Mouse (Mus musculus) neural tube, embryonic 12.5 days (tissue): Measurements from ENCODE around the gene Dnajc1. TPM values are rescaled to one million over a fixed set of nuclear protein-coding genes. Genes with fewer than 3 reads are reported as not detected.

ENCODE experiments used
- ATAC-seq: fragments of 200-750 bp; cut with Nextera tagmentation; 2 replicates; pipeline ENCODE4 v1.8.0; 2017; ENCODE audit warnings: low read depth, mild to moderate bottlenecking, moderate TSS enrichment, moderate library complexity; ENCODE audit not compliant: low FRiP score
- H3K27ac ChIP-seq: fragments of 300-500 bp; sonication (generic); 2 replicates; pipeline ENCODE4 v1.5.1; 2016
- H3K27me3 ChIP-seq: fragments of 300-500 bp; sonication (generic); replicated peaks from 2 replicates; pipeline ENCODE4 v1.6.1; 2016; ENCODE audit warnings: mild to moderate bottlenecking
- H3K36me3 ChIP-seq: fragments of 300-500 bp; sonication (generic); 2 replicates; pipeline ENCODE4 v1.6.1; 2016; ENCODE audit warnings: mild to moderate bottlenecking
- H3K4me1 ChIP-seq: fragments of 300-500 bp; sonication (generic); 2 replicates; pipeline ENCODE4 v1.6.1; 2016
- H3K4me2 ChIP-seq: fragments of 300-500 bp; sonication (generic); replicated peaks from 2 replicates; pipeline ENCODE4 v1.6.1; 2016; ENCODE audit warnings: mild to moderate bottlenecking
- H3K4me3 ChIP-seq: fragments of 300-500 bp; sonication (generic); 2 replicates; pipeline ENCODE4 v1.5.1; 2016
- H3K9ac ChIP-seq: fragments of 300-500 bp; sonication (generic); 2 replicates; pipeline ENCODE4 v1.6.1; 2016; ENCODE audit warnings: mild to moderate bottlenecking
- H3K9me3 ChIP-seq: fragments of 300-500 bp; sonication (generic); 2 replicates; pipeline ENCODE4 v1.6.1; 2016; ENCODE audit warnings: mild to moderate bottlenecking
- WGBS: fragments of 180-500 bp; shearing (Covaris S2); methylation state at CpG from one replicate; pipeline ENCODE4 v1.1.7; 2016; 5-methylcytosine and 5-hydroxymethylcytosine counted together
- polyA plus RNA-seq: library from polyadenylated mRNA; unstranded; fragments of >200 nt; fragmentation: Nextera tagmentation; extraction: Ambion mirVana; gene quantifications from 2 replicates; pipeline ENCODE4 v1.2.1, GENCODE M21; 2016

Gene Dnajc1
- polyA plus RNA-seq, 1 experiment from 2014 or later, result 30.4 TPM

GRCm38 (mm10) chr2:18262298-18262697 is 130.3 kb downstream of the Dnajc1 start:
- Histone ChIP-seq H3K4me2 (no peak overlapping the region), H3K36me3 (no peaks in the 10 kb centered on the region), H3K27ac (no peak overlapping the region), H3K4me3 (no peak overlapping the region), H3K9ac (no peak overlapping the region), H3K4me1 (no peaks in the 10 kb centered on the region), H3K9me3 (no peaks in the 10 kb centered on the region), H3K27me3 (no peaks in the 10 kb centered on the region)
- WGBS, result 56% methylated on average over 1 of the region's 1 CpGs
- no peak for ATAC-seq

- Histone ChIP-seq H3K27me3 (no peaks in the 10 kb centered on the region), H3K9me3 (peaks cover 5% of the 10 kb centered on the region; the same call in 1 of the 2 replicates), H3K4me1 (no peaks in the 10 kb centered on the region), H3K4me2 (no peak overlapping the region), H3K36me3 (peaks cover 11% of the 10 kb centered on the region; the same call in 1 of the 2 replicates), H3K4me3 (no peak overlapping the region), H3K9ac (no peak overlapping the region), H3K27ac (no peak overlapping the region)
- no peak for ATAC-seq
- 93% methylated on average over 3 of the region's 3 CpGs for WGBS
Observed at GRCm38 (mm10) chr2:18249224-18249623, 143.4 kb downstream of the Dnajc1 start.

- Histone ChIP-seq H3K36me3 (no peaks in the 10 kb centered on the region), H3K27ac (no peak overlapping the region), H3K4me1 (peaks cover 7% of the 10 kb centered on the region), H3K27me3 (no peaks in the 10 kb centered on the region), H3K9me3 (no peaks in the 10 kb centered on the region), H3K4me3 (no peak overlapping the region), H3K4me2 (no peak overlapping the region), H3K9ac (no peak overlapping the region)
- no peak for ATAC-seq
- 93% methylated on average over 5 of the region's 5 CpGs for WGBS
Observed at GRCm38 (mm10) chr2:18235524-18235923, 157.1 kb downstream of the Dnajc1 start.

GRCm38 (mm10) chr2:18232883-18233567 is 159.6 kb downstream of the Dnajc1 start:
- Histone ChIP-seq H3K27ac (no peak overlapping the region), H3K27me3 (no peaks in the 10 kb centered on the region), H3K36me3 (no peaks in the 10 kb centered on the region), H3K9me3 (no peaks in the 10 kb centered on the region), H3K4me2 (0 out of 2 replicates have a peak overlapping the region, but pooled peaks have one; percentile 16), H3K9ac (no peak overlapping the region), H3K4me1 (peaks cover 11% of the 10 kb centered on the region), H3K4me3 (no peak overlapping the region)
- WGBS, result 5% methylated on average over 5 of the region's 5 CpGs
- ATAC-seq, result 0 out of 2 replicates have a peak, but pooled peaks have one; percentile 41

- Histone ChIP-seq H3K4me1 (peaks cover 11% of the 10 kb centered on the region), H3K36me3 (no peaks in the 10 kb centered on the region), H3K4me3 (no peak overlapping the region), H3K9me3 (no peaks in the 10 kb centered on the region), H3K27me3 (no peaks in the 10 kb centered on the region), H3K27ac (no peak overlapping the region), H3K9ac (no peak overlapping the region), H3K4me2 (no peak overlapping the region)
- 68% methylated on average over 4 of the region's 4 CpGs for WGBS
- ATAC-seq, result no peak
Observed at GRCm38 (mm10) chr2:18231143-18231542, 161.5 kb downstream of the Dnajc1 start.

- no peak overlapping the region for H3K9ac ChIP-seq
- peaks cover 11% of the 10 kb centered on the region for H3K4me1 ChIP-seq
- no peak overlapping the region for H3K4me2 ChIP-seq
- ATAC-seq, result no peak
- no peaks in the 10 kb centered on the region for H3K36me3 ChIP-seq
- no peak overlapping the region for H3K4me3 ChIP-seq
- H3K27me3 ChIP-seq, result no peaks in the 10 kb centered on the region
- H3K27ac ChIP-seq, result no peak overlapping the region
- H3K9me3 ChIP-seq, result no peaks in the 10 kb centered on the region
- 23% methylated on average over 2 of the region's 2 CpGs for WGBS
Observed at GRCm38 (mm10) chr2:18229279-18229678, 163.4 kb downstream of the Dnajc1 start.

- no peak overlapping the region for H3K4me3 ChIP-seq
- H3K4me1 ChIP-seq, result peaks cover 11% of the 10 kb centered on the region
- no peak for ATAC-seq
- no peak overlapping the region for H3K9ac ChIP-seq
- H3K27me3 ChIP-seq, result no peaks in the 10 kb centered on the region
- no peak overlapping the region for H3K4me2 ChIP-seq
- H3K36me3 ChIP-seq, result no peaks in the 10 kb centered on the region
- H3K27ac ChIP-seq, result no peak overlapping the region
- H3K9me3 ChIP-seq, result no peaks in the 10 kb centered on the region
- WGBS, result 67% methylated on average over 8 of the region's 8 CpGs
Observed at GRCm38 (mm10) chr2:18228486-18229062, 164.1 kb downstream of the Dnajc1 start.

- WGBS, result 83% methylated on average over 13 of the region's 13 CpGs
- H3K27me3 ChIP-seq, result no peaks in the 10 kb centered on the region
- H3K4me1 ChIP-seq, result no peaks in the 10 kb centered on the region; the same call in 1 of the 2 replicates
- peaks cover 34% of the 10 kb centered on the region for H3K36me3 ChIP-seq
- ATAC-seq, result no peak
- no peaks in the 10 kb centered on the region for H3K9me3 ChIP-seq
- no peak overlapping the region for H3K4me3 ChIP-seq
- no peak overlapping the region for H3K27ac ChIP-seq
- H3K4me2 ChIP-seq, result no peak overlapping the region
- no peak overlapping the region for H3K9ac ChIP-seq
Observed at GRCm38 (mm10) chr2:18219569-18219968, 173.1 kb downstream of the Dnajc1 start.

GRCm38 (mm10) chr2:18219136-18219535 is 173.5 kb downstream of the Dnajc1 start:
- Histone ChIP-seq H3K27ac (no peak overlapping the region), H3K36me3 (peaks cover 38% of the 10 kb centered on the region), H3K4me1 (no peaks in the 10 kb centered on the region; the same call in 1 of the 2 replicates), H3K27me3 (no peaks in the 10 kb centered on the region), H3K4me3 (no peak overlapping the region), H3K4me2 (no peak overlapping the region), H3K9me3 (no peaks in the 10 kb centered on the region), H3K9ac (no peak overlapping the region)
- WGBS, result 83% methylated on average over 8 of the region's 8 CpGs
- no peak for ATAC-seq

- Histone ChIP-seq H3K27ac (no peak overlapping the region), H3K4me3 (no peak overlapping the region), H3K36me3 (peaks cover 44% of the 10 kb centered on the region), H3K4me2 (no peak overlapping the region), H3K27me3 (no peaks in the 10 kb centered on the region), H3K9me3 (no peaks in the 10 kb centered on the region), H3K9ac (no peak overlapping the region), H3K4me1 (no peaks in the 10 kb centered on the region; the same call in 1 of the 2 replicates)
- WGBS, result 80% methylated on average over 5 of the region's 5 CpGs
- no peak for ATAC-seq
Observed at GRCm38 (mm10) chr2:18218500-18218899, 174.1 kb downstream of the Dnajc1 start.

GRCm38 (mm10) chr2:18217867-18218266 is 174.8 kb downstream of the Dnajc1 start:
- Histone ChIP-seq H3K4me2 (no peak overlapping the region), H3K9ac (no peak overlapping the region), H3K4me1 (no peaks in the 10 kb centered on the region; the same call in 1 of the 2 replicates), H3K4me3 (no peak overlapping the region), H3K9me3 (no peaks in the 10 kb centered on the region), H3K27me3 (no peaks in the 10 kb centered on the region), H3K27ac (no peak overlapping the region), H3K36me3 (peaks cover 50% of the 10 kb centered on the region)
- WGBS, result 74% methylated on average over 3 of the region's 3 CpGs
- ATAC-seq, result no peak

- no peak overlapping the region for H3K4me3 ChIP-seq
- H3K36me3 ChIP-seq, result peaks cover 70% of the 10 kb centered on the region
- no peaks in the 10 kb centered on the region; the same call in 1 of the 2 replicates for H3K4me1 ChIP-seq
- H3K9me3 ChIP-seq, result no peaks in the 10 kb centered on the region
- H3K27me3 ChIP-seq, result no peaks in the 10 kb centered on the region
- no peak overlapping the region for H3K9ac ChIP-seq
- 90% methylated on average over 2 of the region's 2 CpGs for WGBS
- no peak for ATAC-seq
- H3K27ac ChIP-seq, result no peak overlapping the region
- no peak overlapping the region for H3K4me2 ChIP-seq
Observed at GRCm38 (mm10) chr2:18214031-18214430, 178.6 kb downstream of the Dnajc1 start.
